Mouse (Mus musculus) bone marrow macrophage, adult 2 months (primary cell): ENCODE results near the gene Cd9.

ENCODE experiments used
- CTCF ChIP-seq: IDR thresholded peaks from 2 replicates; pipeline ENCODE4 v1.5.1; 2012; ENCODE audit warnings: low read depth, mild to moderate bottlenecking, low read length, moderate library complexity
- POLR2A ChIP-seq: IDR thresholded peaks from 2 replicates; pipeline ENCODE4 v1.6.1; 2012; ENCODE audit warnings: mild to moderate bottlenecking, low read depth, low read length, borderline replicate concordance

DNA sequence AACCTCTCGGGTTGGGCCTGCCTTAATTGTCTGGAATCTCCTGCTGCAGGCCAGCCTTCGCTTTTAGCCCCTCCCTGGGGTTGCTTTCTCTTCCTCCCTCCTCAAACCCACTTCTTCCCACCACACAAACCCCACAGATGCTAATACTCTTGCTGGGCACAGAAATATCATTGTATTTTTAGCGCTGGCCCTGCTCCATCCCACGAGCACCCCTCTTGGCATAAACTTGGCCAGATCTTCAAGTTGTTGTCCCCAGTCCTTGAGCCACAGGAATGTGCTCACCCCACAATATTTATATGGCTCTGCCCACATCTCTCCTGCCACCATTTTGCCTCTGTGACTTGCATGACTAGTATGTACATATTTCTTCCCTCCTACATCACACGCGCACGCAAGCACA lies 16.6 kb upstream of the Cd9 start:
- TF ChIP-seq POLR2A (no peak), CTCF (no peak)
